Mouse (Mus musculus): ENCODE data around the gene Catsper4. TPM values are rescaled to one million over a fixed set of nuclear protein-coding genes. Genes with fewer than 3 reads are reported as not detected.

Gene Catsper4
- total RNA-seq, 2 experiments from 2014 or later = 0.34 TPM; not detected in 1

DNA sequence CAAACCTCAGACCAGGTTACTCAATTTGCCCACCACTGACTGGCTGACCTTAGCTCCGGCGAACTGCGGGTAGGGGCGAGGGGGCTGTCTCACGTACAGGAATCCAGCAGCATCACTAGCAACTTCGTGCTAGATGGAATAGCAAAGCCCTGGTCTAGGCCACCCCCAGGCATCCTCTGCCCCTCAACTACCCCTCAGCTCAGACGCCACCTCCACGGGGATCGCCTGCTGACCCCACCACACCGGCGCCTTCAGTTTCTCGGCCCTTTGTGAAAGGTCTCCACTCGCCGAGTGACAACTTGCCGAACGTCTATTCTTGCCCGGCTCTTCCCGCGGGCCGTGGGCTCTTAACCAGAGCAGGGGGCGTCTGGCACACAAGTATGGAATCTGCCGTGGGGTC lies 40.9 kb downstream of the Catsper4 start:
- DNase-seq = no peak
- intact Hi-C loops (cut with DNase I) = no loop called here

GRCm38 (mm10) chr4:134185569-134185968 lies 41.6 kb downstream of the Catsper4 start:
- no peak for DNase-seq
- intact Hi-C loops (cut with DNase I) = no loop called here

GRCm38 (mm10) chr4:134183711-134184110 lies 43.5 kb downstream of the Catsper4 start:
- intact Hi-C loops (cut with DNase I) = no loop called here
- no peak for DNase-seq

DNA sequence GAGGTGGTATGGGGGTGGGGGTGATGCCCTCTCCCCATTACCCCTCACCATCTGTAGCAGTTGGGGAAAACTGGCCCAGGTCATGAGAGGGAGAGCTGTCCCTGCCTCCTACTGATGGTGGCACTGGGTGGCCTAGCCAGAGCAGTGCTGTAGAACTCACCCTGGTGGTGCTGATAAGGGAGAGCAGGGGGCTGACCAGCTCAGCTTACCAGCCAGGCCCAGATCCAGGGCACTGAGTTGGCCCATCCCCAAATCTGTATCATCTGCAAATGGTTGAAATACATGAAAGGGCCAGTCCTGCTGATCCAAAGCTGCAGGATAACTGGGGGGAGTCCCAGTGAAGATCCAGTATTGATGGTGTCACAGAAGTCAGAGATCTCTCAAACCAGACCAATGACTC lies 45.4 kb downstream of the Catsper4 start:
- intact Hi-C loops (cut with DNase I) = no loop called here

DNA sequence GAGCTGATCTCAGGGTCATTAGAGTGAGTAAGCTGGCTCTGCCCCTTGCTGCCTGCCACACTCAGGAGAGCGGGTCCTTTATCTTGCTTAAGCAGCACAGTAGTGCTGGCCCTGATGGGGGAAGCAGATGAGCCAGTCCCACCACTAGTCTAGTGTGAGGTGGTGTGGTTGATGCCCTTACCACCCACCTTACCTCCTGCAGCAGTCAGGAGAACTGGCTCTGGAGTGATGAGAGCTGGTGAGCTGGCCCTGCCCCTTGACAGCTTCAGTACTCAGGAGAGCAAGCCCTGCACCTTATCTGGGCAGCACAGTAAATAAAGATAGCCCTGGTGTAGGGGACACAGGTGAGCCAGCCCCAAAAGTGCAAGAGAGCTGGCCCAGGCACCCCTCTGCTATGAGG lies 46.1 kb downstream of the Catsper4 start:
- intact Hi-C loops (cut with DNase I) = no loop called here
- DNase-seq = no peak

More for the DNA sequence above, 45.4 kb downstream of the Catsper4 start:
- DNase-seq = no peak

DNA sequence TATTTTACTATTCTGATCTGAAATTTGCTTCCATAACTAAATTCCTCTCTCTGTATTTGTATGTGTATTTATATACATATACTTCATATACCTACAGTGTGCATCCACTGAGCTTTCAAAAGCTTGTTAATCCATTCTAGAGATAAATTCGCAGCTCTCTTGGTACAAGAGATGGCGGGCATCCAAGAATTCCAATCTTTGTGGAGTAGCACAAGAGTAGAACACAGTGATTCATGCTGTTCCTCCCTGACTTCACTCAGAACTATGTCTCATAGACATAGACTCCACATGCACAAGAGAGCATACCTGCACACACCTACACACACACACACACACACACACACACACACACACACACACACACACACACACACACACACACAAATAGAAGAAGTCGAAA lies 54.8 kb downstream of the Catsper4 start:
- intact Hi-C loops (cut with DNase I) = no loop called here
- no peak for DNase-seq

DNA sequence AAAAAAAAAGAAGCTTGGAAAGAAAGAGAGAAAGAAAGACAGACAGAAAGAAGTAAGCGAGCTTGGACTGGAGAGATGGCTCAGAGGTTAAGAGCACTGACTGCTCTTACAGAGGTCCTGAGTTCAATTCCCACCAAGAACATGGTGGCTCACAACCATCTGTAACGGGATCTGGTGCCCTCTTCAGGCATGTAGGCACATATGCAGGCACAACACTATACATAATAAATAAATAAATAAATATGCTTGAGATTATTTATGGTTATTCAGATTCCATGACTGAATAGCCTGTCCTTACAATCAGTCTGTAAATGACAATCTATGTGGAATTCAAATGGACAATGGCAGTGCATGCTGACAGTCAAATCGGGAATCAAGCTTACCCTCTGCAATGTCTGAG lies 60.3 kb downstream of the Catsper4 start:
- intact Hi-C loops (cut with DNase I) = no loop called here
- DNase-seq = no peak

- DNase-seq = no peak
- intact Hi-C loops (cut with DNase I) = no loop called here
Measured at GRCm38 (mm10) chr4:134165548-134166465, 61.4 kb downstream of the Catsper4 start.

- DNase-seq = no peak
- intact Hi-C loops (cut with DNase I) = no loop called here
Measured at GRCm38 (mm10) chr4:134165024-134165423, 62.2 kb downstream of the Catsper4 start.

GRCm38 (mm10) chr4:134164591-134164990 lies 62.6 kb downstream of the Catsper4 start:
- DNase-seq = no peak
- intact Hi-C loops (cut with DNase I) = no loop called here

Other genes with a start within 250 kb of the Catsper4 start
- gene Dhdds, start 226.5 kb downstream of the Catsper4 start, total RNA-seq (2021) = 10 to 100 TPM; 49.1 to 57.1 TPM
- not detected for gene Lin28a, start 208.5 kb downstream of the Catsper4 start, total RNA-seq (2021)
- gene Zfp683, start 173.5 kb downstream of the Catsper4 start, total RNA-seq (2021) = not detected
- 1 to 10 TPM; 5.8 to 8.5 TPM for gene Crybg2, start 166.6 kb downstream of the Catsper4 start, total RNA-seq (2021)
- 1 to 10 TPM; 1.1 to 1.6 TPM for gene Cd52, start 132.3 kb downstream of the Catsper4 start, total RNA-seq (2021)
- 10 to 100 TPM; 16.9 to 24.0 TPM for gene Ubxn11, start 124.8 kb downstream of the Catsper4 start, total RNA-seq (2021)
- 100 to 1,000 TPM; 214 to 231 TPM for gene Sh3bgrl3, start 98.6 kb downstream of the Catsper4 start, total RNA-seq (2021)
- 10 to 100 TPM; 11.2 to 17.0 TPM for gene Cep85, start 40.3 kb downstream of the Catsper4 start, total RNA-seq (2021)
- not detected for gene Gm7534, start 24.4 kb downstream of the Catsper4 start, total RNA-seq (2021)
- under 1 TPM; 0.22 to 0.36 TPM for gene Cnksr1, start 11.0 kb upstream of the Catsper4 start, total RNA-seq (2021)
- gene E130218I03Rik, start 16.3 kb upstream of the Catsper4 start, total RNA-seq (2021) = not detected
- 10 to 100 TPM; 15.4 to 16.5 TPM for gene Zfp593, start 18.2 kb upstream of the Catsper4 start, total RNA-seq (2021)
- gene Gm30191, start 19.6 kb upstream of the Catsper4 start, total RNA-seq (2021) = not detected
- 1 to 10 TPM; 7.5 to 8.4 TPM for gene Grrp1, start 26.7 kb upstream of the Catsper4 start, total RNA-seq (2021)
- 10 to 100 TPM; 36.9 to 39.7 TPM for gene Pdik1l, start 60.5 kb upstream of the Catsper4 start, total RNA-seq (2021)
- gene Trim63, start 87.7 kb upstream of the Catsper4 start, total RNA-seq (2021) = under 1 TPM; 0.44 to 0.46 TPM
- gene Slc30a2, start 115.8 kb upstream of the Catsper4 start, total RNA-seq (2021) = not detected
- gene Extl1, start 156.5 kb upstream of the Catsper4 start, total RNA-seq (2021) = 1 to 10 TPM; 3.9 to 4.1 TPM
- gene Pafah2, start 168.9 kb upstream of the Catsper4 start, total RNA-seq (2021) = 10 to 100 TPM; 12.7 to 14.1 TPM
- 1,000 to 10,000 TPM; 3,425 to 3,590 TPM for gene Stmn1, start 240.9 kb upstream of the Catsper4 start, total RNA-seq (2021)

Measured in left cerebral cortex, postnatal 4 days (tissue).